Mouse (Mus musculus) layer of hippocampus, postnatal 14 days (tissue): ENCODE results near the gene Ubtf. TPM values are rescaled to one million over a fixed set of nuclear protein-coding genes. Genes with fewer than 3 reads are reported as not detected.

Source experiments
- DNase-seq, 2 experiments: peaks; one replicate each; pipeline ENCODE4 v3.0.0; 2021 to 2022; ENCODE audit warnings: low spot score in 2 of 2, mixed read lengths in 1 of 2
- total RNA-seq, 2 experiments: library from RNA; stranded (reverse); gene quantifications; 2 replicates each; pipeline ENCODE4 v1.2.3; 2021

The Ubtf gene
- total RNA-seq, 2 experiments from 2014 or later: 120 to 121 TPM

DNA sequence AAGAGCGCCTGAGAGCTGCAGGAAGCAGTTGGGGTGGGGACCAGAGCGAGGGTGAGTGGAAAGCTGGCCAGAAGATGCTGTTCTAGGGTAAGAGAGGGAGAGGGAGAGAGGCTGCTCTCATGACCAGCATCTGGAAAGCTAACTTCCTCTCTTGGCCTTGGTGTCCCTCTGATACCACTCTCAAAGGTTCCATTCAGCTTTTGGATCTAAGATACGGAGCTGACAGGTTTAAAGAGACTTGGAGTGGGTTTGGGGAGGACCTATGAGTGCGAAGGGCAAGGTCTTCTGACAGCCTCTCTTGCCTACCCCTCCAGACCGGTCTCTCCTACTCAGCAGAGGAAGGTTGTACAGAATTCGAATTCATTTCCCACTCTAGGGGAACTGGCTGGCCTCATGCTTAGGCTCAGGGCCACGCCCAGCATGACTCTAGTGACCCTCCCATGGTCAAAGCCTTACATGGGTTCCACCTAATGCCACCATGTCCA lies 28.6 kb upstream of the Ubtf start:
- no peak for DNase-seq

DNA sequence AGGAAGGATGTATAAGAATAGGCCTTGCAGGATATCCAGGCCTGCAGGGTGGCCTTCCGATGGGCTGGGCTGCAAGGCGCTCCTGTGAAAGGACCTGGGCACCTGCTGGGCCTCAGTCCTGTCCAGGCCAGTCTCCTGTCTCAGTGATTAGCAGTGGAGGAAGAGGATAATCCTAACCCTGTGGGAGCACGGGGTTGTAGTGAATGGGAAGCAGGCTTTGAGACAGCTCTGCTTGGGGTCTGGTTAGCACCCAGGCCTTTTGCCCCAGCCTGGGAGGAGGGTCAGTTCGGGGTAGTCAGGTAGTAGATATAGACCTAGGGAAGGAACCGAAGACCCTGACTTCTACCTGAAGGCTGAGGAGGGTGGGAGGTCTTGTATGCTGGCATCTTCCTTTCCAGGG lies 28.1 kb upstream of the Ubtf start:
- DNase-seq: no peak

DNA sequence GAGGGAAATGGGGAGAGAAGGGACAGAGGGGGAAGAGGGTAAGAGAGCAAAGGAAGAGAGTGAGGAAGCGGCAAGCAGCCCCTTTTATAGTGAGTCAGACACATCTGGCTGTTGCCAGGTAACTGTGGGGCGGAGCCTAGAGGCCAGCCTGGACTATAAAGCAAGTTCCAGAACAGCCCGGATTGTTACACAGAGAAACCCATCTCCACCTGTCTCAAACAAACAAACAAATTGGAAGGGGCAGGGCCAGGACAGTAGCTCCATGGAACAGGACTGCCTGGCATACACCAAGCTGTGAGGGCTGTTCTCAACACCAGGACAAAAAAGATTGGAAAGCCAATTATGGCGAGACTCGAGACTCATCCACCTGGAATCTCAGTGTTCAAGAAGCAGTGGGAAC lies 27.4 kb upstream of the Ubtf start:
- DNase-seq: no peak

DNA sequence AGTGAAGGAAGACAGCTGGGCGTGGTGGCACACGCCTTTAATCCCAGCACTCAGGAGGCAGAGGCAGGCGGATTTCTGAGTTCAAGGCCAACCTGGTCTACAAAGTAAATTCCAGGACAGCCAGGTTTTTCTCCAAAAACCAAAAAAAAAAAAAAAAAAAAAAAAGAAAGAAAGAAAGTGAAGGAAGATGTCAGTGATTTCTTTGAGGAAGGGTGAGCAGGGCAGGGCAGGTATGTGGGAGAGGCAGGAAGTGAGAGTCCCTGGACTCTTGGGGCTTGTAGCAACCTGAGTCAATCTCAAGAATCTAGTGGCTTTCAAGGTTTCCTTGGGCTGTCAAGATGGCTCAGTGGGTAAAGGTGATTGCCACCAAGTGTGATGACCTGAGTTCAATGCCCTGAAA lies 24.9 kb upstream of the Ubtf start:
- DNase-seq: no peak

DNA sequence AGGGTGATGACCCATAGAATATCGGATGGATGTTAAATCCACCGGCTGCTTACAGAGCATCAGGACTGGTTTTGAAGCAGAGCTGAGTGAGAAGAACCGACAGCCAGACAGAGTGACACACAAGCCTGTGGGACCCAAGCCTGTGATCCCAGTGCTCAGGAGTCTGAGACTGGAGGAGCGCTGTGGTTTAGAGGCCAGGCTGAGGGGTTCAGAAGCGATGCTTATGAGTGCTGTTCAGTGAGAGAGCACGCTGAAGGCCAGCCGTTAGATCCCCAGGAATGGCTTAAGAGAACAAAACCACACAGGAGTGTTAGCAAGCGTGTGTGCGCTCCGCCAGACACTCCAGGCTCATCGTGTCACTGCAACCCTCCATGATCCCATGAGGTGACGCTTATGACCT lies 23.2 kb upstream of the Ubtf start:
- DNase-seq: no peak

DNA sequence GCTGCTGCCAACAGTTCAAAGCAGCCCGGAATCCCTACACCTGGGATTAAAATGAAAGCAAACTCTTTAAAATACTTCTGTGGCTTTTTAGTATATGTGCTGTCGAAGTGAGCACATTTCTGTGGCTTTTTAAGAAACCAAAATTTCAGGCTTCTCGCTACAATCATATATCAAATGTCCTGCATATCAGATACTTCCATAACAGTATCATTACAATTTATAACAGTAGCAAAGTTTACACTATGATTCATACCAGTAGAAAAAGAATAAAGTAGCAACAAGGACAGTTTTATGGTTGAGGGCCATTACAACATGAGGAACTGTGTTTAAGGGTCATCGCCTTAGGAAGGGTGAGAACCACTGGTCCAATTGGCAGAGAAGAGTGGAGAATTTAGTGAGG lies 21.6 kb upstream of the Ubtf start:
- no peak for DNase-seq

DNA sequence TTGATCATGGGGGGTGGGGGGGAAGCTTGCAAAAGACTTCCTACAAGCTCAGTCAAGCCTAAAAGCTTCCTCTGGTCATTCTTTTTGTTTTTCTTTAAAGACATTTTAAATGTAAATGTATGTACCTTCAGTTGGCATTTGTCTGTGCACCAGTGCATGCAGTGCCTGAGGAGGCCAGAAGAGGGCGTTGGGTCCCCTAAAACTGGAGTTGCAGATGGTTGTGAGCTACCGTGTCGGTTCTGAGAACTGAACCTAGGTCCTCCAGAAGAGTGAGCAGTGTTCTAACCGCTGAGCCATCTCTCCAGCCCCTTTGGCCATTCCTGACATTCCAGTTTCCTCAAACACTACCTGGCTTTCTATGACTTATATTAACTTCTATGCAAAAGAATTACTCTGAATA lies 20.1 kb upstream of the Ubtf start:
- no peak for DNase-seq

DNA sequence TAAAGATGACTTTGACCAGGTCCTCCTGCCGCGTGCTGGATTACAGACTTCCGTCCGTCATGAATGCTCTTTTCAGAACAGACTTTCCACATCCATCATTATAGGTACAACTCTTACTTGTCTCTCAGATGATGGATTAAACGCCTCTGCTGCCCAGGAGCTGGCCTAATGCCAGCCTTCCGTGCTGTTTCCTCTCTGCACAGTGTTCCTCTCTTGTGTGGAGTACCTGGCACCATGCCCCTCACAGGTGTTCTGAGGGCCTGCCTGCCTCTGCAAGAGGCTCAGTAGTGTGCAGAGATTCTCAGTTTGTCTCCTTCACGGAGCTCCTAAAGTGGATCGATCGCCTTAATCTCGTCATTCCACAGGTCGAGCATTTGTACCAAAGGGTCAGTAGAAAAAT lies 19.7 kb upstream of the Ubtf start:
- no peak for DNase-seq

DNA sequence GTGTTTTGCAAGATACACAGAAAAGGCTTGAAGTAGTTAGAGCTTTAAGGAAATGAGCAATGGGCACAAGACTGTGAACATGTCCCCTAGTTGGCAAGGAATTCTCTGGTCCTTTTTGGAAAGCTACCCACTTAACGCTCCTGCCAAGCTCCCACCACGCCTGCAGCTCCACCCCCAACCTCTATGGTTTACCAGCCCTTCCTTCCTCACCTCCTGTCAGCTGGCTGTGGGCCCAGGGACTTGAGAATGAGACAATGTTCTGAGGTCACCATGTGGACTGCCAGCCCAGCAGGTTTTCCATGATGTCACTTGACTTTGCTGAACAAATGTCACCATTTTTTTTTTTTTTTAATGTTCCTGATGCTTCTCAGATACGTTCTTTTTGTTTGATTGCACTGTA lies 19.0 kb upstream of the Ubtf start:
- peak; percentile 13 to 45 for DNase-seq

DNA sequence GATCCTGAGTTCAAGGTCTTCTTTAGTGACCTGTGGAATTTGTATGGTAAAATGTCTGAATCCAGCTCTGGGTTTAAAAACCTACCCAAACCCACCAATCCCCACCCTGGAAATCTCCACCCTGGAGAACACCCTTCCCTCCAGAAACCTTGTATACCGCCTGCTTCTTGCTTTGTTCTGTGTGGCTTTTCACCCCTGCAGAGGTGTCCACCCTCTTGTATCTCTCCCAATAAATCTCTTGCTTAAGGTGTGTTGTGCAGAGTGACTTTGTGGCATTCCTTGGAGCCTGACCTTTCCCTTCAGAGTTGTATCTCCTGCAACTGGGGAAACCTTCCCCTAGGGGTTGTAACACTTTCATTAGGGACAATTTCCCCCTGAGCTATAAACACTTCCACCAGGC lies 18.4 kb upstream of the Ubtf start:
- no peak for DNase-seq

DNA sequence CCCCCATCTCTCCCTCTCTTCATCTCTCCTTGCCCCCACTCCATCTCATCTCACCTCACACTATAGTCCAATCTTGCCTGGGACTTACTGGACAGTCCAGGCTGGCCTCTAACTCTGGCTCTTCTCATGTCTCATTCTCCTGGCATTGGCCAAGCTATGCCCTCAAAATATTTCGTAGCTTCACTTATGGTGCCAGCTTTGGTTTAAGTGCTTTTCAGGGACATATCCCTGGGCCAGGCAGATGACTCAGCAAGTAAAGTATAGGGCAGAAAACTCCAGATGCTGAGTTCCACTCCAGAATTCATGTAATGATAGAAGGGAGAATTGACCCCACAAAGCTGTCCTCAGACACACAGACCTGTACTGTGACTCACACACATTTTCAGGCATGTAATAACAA lies 16.6 kb upstream of the Ubtf start:
- no peak for DNase-seq

DNA sequence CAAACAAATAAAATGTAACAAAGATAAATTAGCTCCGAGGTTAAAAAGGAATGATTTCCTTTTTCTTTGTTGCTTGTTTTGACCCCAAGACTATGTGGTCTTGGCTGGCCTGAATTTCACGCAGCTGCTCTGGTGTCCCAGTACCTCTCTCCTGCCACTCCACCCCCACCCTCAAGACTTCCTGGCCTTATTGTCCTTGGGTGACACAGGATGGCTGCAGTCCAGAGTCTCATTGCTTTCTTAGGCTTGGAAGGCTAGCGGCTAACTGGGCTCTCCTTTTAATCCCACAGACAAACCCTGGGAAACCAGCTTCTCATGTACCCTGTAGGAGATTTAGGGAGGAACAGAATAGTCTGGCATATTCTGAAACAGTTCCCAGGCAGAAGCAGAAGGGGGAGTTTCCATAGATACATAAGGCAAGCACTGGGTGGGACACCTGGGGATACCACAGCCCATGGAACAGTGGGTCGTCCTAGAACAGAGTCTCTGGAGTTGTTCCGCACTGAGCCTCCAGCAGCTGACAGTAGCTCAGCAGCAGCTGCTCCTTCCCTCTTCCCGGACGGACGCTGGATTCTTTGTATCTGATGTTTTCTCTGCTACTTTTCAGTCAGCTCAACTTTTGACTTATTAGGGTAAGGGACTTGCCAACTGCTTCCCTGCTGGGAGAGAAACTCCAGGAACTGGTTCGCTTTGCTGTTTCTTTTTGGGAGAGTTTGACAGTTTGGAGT lies 15.6 kb upstream of the Ubtf start:
- no peak for DNase-seq

DNA sequence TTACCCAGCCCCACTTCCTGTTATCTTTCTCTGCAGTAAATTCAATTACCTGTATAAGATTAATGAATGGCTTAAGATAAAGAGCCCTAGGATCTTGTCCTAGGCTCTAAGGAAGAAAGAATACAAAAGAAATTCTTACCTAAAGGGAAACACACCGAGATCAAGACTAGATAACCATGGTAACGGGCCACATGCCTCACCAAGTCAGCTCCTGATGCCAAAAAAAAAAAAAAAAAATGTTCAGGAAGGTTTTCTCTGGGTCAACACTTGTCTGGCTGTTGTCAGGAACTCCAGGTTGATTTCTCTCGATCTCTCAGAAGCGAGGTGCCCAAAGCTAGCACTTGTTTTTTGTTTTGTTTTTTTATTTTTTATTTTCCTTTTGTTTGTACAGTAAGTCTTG lies 14.5 kb upstream of the Ubtf start:
- DNase-seq: no peak

DNA sequence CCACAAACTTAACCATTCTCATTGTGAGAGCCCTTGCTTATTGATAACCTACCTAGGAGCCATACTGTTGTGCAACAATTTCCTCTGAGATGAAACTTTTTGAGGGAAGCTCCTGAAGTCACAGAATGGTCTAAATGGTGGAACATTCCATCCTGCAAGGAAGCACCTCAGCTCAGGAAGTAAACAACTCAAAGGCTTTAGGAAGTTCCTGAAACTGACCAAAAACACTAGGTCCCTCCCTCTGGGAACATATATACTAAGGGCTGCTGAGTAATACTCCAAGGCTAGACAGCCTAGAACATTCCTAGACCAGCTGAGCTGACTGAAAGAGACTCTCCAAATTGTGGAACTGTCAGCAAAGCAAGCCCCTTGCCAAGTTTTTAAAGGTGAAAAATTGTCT lies 13.5 kb upstream of the Ubtf start:
- no peak for DNase-seq

DNA sequence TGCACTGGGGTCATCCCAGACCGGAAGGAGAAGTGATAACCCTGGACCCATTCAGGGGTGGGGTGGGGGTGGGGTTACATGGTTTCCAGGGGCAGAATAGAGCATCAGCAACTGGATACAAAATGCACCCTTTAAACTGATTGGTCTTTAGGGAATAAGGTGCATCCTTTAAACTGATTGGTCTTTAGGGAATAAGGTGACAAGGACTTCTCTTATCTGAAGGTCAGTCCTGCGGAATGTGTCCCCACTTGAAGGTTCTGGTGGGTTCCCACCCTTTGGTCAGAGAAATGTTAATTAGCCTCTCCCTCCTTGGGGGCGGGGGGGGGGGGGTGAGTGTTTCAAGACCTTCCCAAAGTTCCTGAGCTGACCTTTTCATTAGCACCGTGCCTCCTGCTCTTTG lies 12.3 kb upstream of the Ubtf start:
- no peak for DNase-seq

DNA sequence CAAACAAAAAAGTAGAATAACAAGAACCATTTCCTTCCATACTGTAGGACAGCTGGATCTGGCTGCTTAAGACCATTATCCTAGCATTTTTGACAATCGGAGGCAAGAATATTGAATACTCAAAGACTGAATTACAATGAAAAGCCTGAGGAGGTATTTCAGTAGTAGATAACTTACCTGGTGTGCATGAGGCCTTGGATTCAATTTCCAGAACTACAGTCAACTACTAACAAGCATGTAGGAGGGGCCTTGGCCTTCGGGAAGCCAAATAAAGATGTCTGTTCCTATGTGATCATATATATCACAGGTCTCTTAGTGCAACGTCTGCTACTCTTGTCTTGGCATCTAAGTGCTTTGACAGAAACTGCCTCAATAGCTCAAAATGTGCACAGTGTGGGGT lies 10.5 kb upstream of the Ubtf start:
- no peak for DNase-seq

DNA sequence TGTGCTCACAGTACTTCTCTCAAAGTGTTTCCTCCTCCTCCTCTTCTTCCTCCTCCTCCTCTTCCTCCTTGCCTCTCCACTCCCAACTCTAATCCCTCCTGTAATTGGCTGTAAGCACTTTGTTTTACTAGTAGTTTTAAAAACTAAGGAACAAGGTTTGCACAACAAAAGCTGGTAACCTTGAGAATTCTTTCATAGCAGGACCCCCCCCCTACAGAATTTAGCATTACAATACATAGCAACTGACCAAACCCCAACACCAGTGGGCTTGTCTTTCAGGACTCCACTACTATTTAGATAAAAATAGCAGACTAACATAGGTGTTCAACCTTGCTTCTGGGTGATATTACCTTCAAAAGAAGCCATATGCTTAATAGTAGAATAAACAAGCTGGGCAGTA lies 10.0 kb upstream of the Ubtf start:
- no peak for DNase-seq

DNA sequence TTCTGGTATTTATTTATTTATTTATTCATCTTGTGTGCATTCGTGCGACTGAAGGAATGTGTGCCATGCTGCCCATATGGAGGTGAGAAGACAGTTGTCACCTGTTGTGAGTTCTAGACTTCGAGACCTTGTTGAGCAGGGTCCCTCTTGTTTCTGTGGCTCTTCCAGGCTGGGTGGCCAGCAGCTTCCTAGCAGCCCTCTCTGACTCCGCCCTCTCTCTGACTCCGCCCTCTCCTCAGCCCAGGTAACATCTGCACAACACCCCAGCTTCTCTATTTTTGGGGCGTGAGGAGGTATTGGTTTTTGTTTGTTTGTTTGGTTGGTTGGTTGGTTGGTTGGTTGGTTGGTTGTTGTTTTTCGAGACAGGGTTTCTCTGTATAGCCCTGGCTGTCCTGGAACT lies 8.3 kb upstream of the Ubtf start:
- no peak for DNase-seq

DNA sequence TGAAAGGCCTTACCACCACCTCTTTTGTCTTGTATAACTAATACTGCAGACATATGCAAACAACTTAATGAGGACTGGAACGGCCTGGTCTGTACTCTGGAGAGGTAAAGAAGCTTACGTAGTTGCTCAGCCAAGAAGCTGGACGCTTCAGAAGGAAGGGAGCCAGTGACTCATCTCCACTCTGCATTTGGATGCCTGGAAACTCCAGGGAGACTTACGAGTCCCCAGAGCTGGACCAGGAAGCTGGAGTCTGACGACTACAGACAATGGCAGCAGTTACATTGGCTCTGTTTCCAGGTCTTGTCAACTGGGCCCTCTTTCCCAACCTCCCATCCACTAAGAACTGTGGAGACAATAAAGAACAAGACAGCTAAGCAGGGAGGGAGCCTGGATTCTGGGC lies 7.7 kb upstream of the Ubtf start:
- DNase-seq: no peak

DNA sequence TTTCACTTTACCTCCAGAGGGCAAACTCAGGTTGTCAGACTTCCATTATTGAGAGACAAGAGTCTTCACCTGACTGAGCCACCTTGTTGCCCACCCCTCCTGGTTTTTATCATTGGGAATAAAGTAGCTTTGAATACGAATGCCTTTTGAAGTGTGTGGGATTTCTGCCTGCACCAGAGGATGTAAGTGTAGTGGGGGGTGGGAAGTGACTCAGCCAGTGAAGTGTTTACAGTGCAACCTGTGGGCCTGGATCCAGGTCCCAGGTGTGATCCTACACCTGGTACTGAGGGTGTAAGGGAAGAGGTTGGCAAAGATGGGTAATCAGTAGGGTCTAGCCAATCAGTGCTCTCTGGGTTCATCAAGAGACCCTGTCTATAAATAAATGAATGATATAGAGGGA lies 4.0 kb upstream of the Ubtf start:
- no peak for DNase-seq

DNA sequence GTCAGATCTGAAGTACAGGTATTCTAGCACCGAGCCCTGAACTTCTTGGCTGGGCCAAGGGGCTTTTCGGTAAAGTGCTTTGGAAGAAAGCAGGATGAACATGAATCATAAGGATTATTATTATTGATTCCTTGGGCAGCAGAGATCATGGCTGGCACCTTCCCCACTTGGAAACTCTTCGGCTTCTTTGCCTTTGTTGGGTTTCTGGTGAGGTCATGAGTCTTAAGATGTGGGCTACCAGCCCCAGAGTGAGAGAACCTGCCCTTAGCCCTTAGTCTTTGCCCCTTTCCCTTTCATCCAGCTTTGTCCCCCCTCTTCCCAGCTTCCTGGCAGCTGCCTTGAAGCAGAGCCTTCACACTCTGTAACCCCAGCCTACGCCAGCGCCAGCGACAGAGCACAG lies 2.4 kb upstream of the Ubtf start:
- DNase-seq: no peak

DNA sequence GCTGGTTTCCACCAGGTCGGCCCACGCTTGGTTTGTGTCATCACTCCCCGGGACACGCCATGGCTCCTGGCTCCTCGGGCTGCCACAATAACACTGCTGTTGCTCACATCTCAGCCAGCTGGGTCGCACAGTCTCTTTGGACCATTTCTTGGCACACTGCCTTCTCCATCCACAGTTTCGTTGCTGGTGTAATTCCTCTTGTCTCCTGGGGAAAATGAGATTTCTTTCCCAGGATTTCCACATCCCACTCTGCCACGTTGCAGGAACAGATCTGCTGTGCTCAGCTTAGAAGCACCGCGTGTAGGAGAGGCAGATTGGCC lies 1.1 kb upstream of the Ubtf start:
- DNase-seq: peak in 1 of 2 experiments; percentile 86

DNA sequence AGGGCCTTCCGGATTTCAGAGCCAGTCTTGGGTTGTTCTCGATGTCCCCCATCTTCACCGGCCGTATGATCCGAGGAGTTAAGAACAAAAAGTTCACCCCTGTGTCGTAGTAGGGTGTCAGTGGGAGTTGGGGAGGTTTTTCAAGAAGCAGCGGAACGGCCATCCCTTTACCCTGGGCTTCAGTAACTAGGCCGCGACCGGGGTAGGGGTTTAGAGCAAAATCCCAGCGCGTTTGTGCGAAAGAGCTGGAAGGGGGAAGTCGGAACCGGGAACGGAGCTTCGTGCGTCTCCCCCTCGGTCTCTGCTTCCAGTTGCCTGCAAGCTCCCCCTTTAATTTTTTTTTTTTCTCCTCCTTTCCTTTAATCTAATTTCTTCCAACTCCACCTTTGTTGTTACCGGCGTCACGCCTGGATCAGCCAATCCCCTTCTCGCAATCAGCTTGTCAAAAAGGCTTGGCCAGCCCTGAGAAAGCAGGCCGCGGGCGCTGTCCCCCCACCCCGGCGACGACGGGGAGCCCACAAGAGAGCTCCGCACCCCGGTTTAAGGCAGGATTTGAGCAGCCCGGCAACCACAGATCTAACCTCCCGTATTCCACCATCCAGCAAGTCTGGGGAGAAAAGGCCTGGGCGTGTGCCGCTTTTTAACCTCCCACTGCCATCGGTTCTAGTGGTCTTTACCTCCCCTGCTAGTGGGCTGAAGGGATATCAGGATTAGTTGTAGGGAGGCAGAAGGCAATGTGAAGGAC lies 571 bp upstream of the Ubtf start:
- DNase-seq: peak; percentile 90 to 94
